Mouse (Mus musculus): Measurements from ENCODE around the gene Rps6ka2. TPM values are rescaled to one million over a fixed set of nuclear protein-coding genes. Genes with fewer than 3 reads are reported as not detected.

Rps6ka2 gene
- polyA plus RNA-seq, 1 experiment from 2014 or later = 25.5 TPM

GRCm38 (mm10) chr17:7246893-7247556 is 77.1 kb downstream of the Rps6ka2 start:
- H3K4me3 ChIP-seq (ENCODE audit: low read depth, low read length) = no peak overlapping the region
- H3K27ac ChIP-seq (ENCODE audit: low read depth, low read length) = no peak overlapping the region
- 53% methylated on average over 6 of the region's 6 CpGs for WGBS
- no peaks in the 10 kb centered on the region for H3K4me1 ChIP-seq (replicated peaks; ENCODE audit: control insufficient read depth, insufficient read depth, low read length)
- no peaks in the 10 kb centered on the region for H3K27me3 ChIP-seq (ENCODE audit: control insufficient read depth, insufficient read depth, low read length)
- no peak overlapping the region for H3K4me2 ChIP-seq (ENCODE audit: low read depth, low read length, severe bottlenecking)
- no peaks in the 10 kb centered on the region for H3K36me3 ChIP-seq (ENCODE audit: control insufficient read depth, insufficient read depth, low read length)
- H3K9ac ChIP-seq (ENCODE audit: low read length) = no peak overlapping the region
- DNase-seq (ENCODE audit: low spot score) (peak; percentile 47), ATAC-seq (replicated peaks; ENCODE audit: low FRiP score) (no peak)
- H3K9me3 ChIP-seq (ENCODE audit: control insufficient read depth, low read length) = no peaks in the 10 kb centered on the region

GRCm38 (mm10) chr17:7250373-7250772 is 80.5 kb downstream of the Rps6ka2 start:
- Histone ChIP-seq H3K9me3 (ENCODE audit: control insufficient read depth, low read length) (no peaks in the 10 kb centered on the region), H3K4me1 (replicated peaks; ENCODE audit: control insufficient read depth, insufficient read depth, low read length) (no peaks in the 10 kb centered on the region), H3K9ac (ENCODE audit: low read length) (no peak overlapping the region), H3K27ac (ENCODE audit: low read depth, low read length) (no peak overlapping the region), H3K27me3 (ENCODE audit: control insufficient read depth, insufficient read depth, low read length) (no peaks in the 10 kb centered on the region), H3K4me3 (ENCODE audit: low read depth, low read length) (no peak overlapping the region), H3K4me2 (ENCODE audit: low read depth, low read length, severe bottlenecking) (no peak overlapping the region), H3K36me3 (ENCODE audit: control insufficient read depth, insufficient read depth, low read length) (no peaks in the 10 kb centered on the region)
- no peak for ATAC-seq (replicated peaks; ENCODE audit: low FRiP score)
- DNase-seq (ENCODE audit: low spot score) = no peak
- 83% methylated on average over 4 of the region's 4 CpGs for WGBS

GRCm38 (mm10) chr17:7257208-7257607 is 87.3 kb downstream of the Rps6ka2 start:
- 82% methylated on average over 1 of the region's 1 CpGs for WGBS
- no peak for DNase-seq (ENCODE audit: low spot score)
- H3K4me1 ChIP-seq (replicated peaks; ENCODE audit: control insufficient read depth, insufficient read depth, low read length) = no peaks in the 10 kb centered on the region; the same call in 1 of the 2 replicates
- no peak overlapping the region for H3K4me2 ChIP-seq (ENCODE audit: low read depth, low read length, severe bottlenecking)
- H3K9ac ChIP-seq (ENCODE audit: low read length) = no peak overlapping the region
- no peak overlapping the region for H3K27ac ChIP-seq (ENCODE audit: low read depth, low read length)
- no peak for ATAC-seq (replicated peaks; ENCODE audit: low FRiP score)
- H3K36me3 ChIP-seq (ENCODE audit: control insufficient read depth, insufficient read depth, low read length) = no peaks in the 10 kb centered on the region
- H3K27me3 ChIP-seq (ENCODE audit: control insufficient read depth, insufficient read depth, low read length) = no peaks in the 10 kb centered on the region
- H3K9me3 ChIP-seq (ENCODE audit: control insufficient read depth, low read length) = no peaks in the 10 kb centered on the region
- H3K4me3 ChIP-seq (ENCODE audit: low read depth, low read length) = no peak overlapping the region

- Histone ChIP-seq H3K27ac (ENCODE audit: low read depth, low read length) (no peak overlapping the region), H3K9me3 (ENCODE audit: control insufficient read depth, low read length) (no peaks in the 10 kb centered on the region), H3K36me3 (ENCODE audit: control insufficient read depth, insufficient read depth, low read length) (no peaks in the 10 kb centered on the region), H3K4me2 (ENCODE audit: low read depth, low read length, severe bottlenecking) (no peak overlapping the region), H3K9ac (ENCODE audit: low read length) (no peak overlapping the region), H3K4me1 (replicated peaks; ENCODE audit: control insufficient read depth, insufficient read depth, low read length) (no peaks in the 10 kb centered on the region; the same call in 1 of the 2 replicates), H3K27me3 (ENCODE audit: control insufficient read depth, insufficient read depth, low read length) (no peaks in the 10 kb centered on the region), H3K4me3 (ENCODE audit: low read depth, low read length) (no peak overlapping the region)
- 92% methylated on average over 15 of the region's 15 CpGs for WGBS
- ATAC-seq (replicated peaks; ENCODE audit: low FRiP score) (no peak), DNase-seq (ENCODE audit: low spot score) (no peak)
These were observed 88.9 kb downstream of the Rps6ka2 start for GRCm38 (mm10) chr17:7258748-7259359.

GRCm38 (mm10) chr17:7260360-7260759 is 90.4 kb downstream of the Rps6ka2 start:
- H3K9ac ChIP-seq (ENCODE audit: low read length) = no peak overlapping the region
- no peaks in the 10 kb centered on the region for H3K36me3 ChIP-seq (ENCODE audit: control insufficient read depth, insufficient read depth, low read length)
- H3K27me3 ChIP-seq (ENCODE audit: control insufficient read depth, insufficient read depth, low read length) = no peaks in the 10 kb centered on the region
- DNase-seq (ENCODE audit: low spot score) (no peak), ATAC-seq (replicated peaks; ENCODE audit: low FRiP score) (no peak)
- H3K4me1 ChIP-seq (replicated peaks; ENCODE audit: control insufficient read depth, insufficient read depth, low read length) = no peaks in the 10 kb centered on the region; the same call in 1 of the 2 replicates
- WGBS = 67% methylated on average over 10 of the region's 10 CpGs
- no peak overlapping the region for H3K4me2 ChIP-seq (ENCODE audit: low read depth, low read length, severe bottlenecking)
- no peaks in the 10 kb centered on the region for H3K9me3 ChIP-seq (ENCODE audit: control insufficient read depth, low read length)
- no peak overlapping the region for H3K4me3 ChIP-seq (ENCODE audit: low read depth, low read length)
- no peak overlapping the region for H3K27ac ChIP-seq (ENCODE audit: low read depth, low read length)

- Histone ChIP-seq H3K27me3 (ENCODE audit: control insufficient read depth, insufficient read depth, low read length) (no peaks in the 10 kb centered on the region), H3K27ac (ENCODE audit: low read depth, low read length) (no peak overlapping the region), H3K9me3 (ENCODE audit: control insufficient read depth, low read length) (no peaks in the 10 kb centered on the region), H3K4me1 (replicated peaks; ENCODE audit: control insufficient read depth, insufficient read depth, low read length) (peaks cover 1% of the 10 kb centered on the region; the same call in 1 of the 2 replicates), H3K4me2 (ENCODE audit: low read depth, low read length, severe bottlenecking) (no peak overlapping the region), H3K4me3 (ENCODE audit: low read depth, low read length) (no peak overlapping the region), H3K36me3 (ENCODE audit: control insufficient read depth, insufficient read depth, low read length) (no peaks in the 10 kb centered on the region), H3K9ac (ENCODE audit: low read length) (no peak overlapping the region)
- ATAC-seq (replicated peaks; ENCODE audit: low FRiP score) = no peak
- DNase-seq (ENCODE audit: low spot score) = no peak
- WGBS = 43% methylated on average over 10 of the region's 10 CpGs
These were observed 92.1 kb downstream of the Rps6ka2 start for GRCm38 (mm10) chr17:7262056-7262455.

GRCm38 (mm10) chr17:7262620-7263019 is 92.7 kb downstream of the Rps6ka2 start:
- Histone ChIP-seq H3K27me3 (ENCODE audit: control insufficient read depth, insufficient read depth, low read length) (no peaks in the 10 kb centered on the region), H3K27ac (ENCODE audit: low read depth, low read length) (no peak overlapping the region), H3K9me3 (ENCODE audit: control insufficient read depth, low read length) (no peaks in the 10 kb centered on the region), H3K4me2 (ENCODE audit: low read depth, low read length, severe bottlenecking) (no peak overlapping the region), H3K4me1 (replicated peaks; ENCODE audit: control insufficient read depth, insufficient read depth, low read length) (peaks cover 1% of the 10 kb centered on the region; the same call in 1 of the 2 replicates), H3K36me3 (ENCODE audit: control insufficient read depth, insufficient read depth, low read length) (no peaks in the 10 kb centered on the region), H3K4me3 (ENCODE audit: low read depth, low read length) (no peak overlapping the region), H3K9ac (ENCODE audit: low read length) (no peak overlapping the region)
- DNase-seq (ENCODE audit: low spot score) (no peak), ATAC-seq (replicated peaks; ENCODE audit: low FRiP score) (no peak)
- WGBS = 95% methylated on average over 4 of the region's 4 CpGs

GRCm38 (mm10) chr17:7264610-7265009 is 94.7 kb downstream of the Rps6ka2 start:
- no peak overlapping the region for H3K9ac ChIP-seq (ENCODE audit: low read length)
- WGBS = 89% methylated on average over 5 of the region's 5 CpGs
- no peak for ATAC-seq (replicated peaks; ENCODE audit: low FRiP score)

GRCm38 (mm10) chr17:7265291-7265690 is 95.4 kb downstream of the Rps6ka2 start:
- DNase-seq (ENCODE audit: low spot score) (no peak), ATAC-seq (replicated peaks; ENCODE audit: low FRiP score) (no peak)
- Histone ChIP-seq H3K27ac (ENCODE audit: low read depth, low read length) (no peak overlapping the region), H3K4me3 (ENCODE audit: low read depth, low read length) (no peak overlapping the region), H3K27me3 (ENCODE audit: control insufficient read depth, insufficient read depth, low read length) (no peaks in the 10 kb centered on the region), H3K9me3 (ENCODE audit: control insufficient read depth, low read length) (no peaks in the 10 kb centered on the region), H3K36me3 (ENCODE audit: control insufficient read depth, insufficient read depth, low read length) (no peaks in the 10 kb centered on the region), H3K4me1 (replicated peaks; ENCODE audit: control insufficient read depth, insufficient read depth, low read length) (peaks cover 1% of the 10 kb centered on the region; the same call in 1 of the 2 replicates), H3K4me2 (ENCODE audit: low read depth, low read length, severe bottlenecking) (no peak overlapping the region), H3K9ac (ENCODE audit: low read length) (no peak overlapping the region)
- WGBS = 97% methylated on average over 4 of the region's 4 CpGs

More at GRCm38 (mm10) chr17:7264610-7265009, 94.7 kb downstream of the Rps6ka2 start:
- Histone ChIP-seq H3K4me1 (replicated peaks; ENCODE audit: control insufficient read depth, insufficient read depth, low read length) (peaks cover 1% of the 10 kb centered on the region; the same call in 1 of the 2 replicates), H3K9me3 (ENCODE audit: control insufficient read depth, low read length) (no peaks in the 10 kb centered on the region), H3K4me3 (ENCODE audit: low read depth, low read length) (no peak overlapping the region), H3K36me3 (ENCODE audit: control insufficient read depth, insufficient read depth, low read length) (no peaks in the 10 kb centered on the region), H3K4me2 (ENCODE audit: low read depth, low read length, severe bottlenecking) (no peak overlapping the region), H3K27ac (ENCODE audit: low read depth, low read length) (no peak overlapping the region), H3K27me3 (ENCODE audit: control insufficient read depth, insufficient read depth, low read length) (no peaks in the 10 kb centered on the region)
- DNase-seq (ENCODE audit: low spot score) = no peak

Measured in forebrain, embryonic 11.5 days (tissue).